In genomic region chr12:65464246-65464645, GRCm38 (mm10) we compare ENCODE assay signal across 24 mouse cellular contexts.
"Had no signal": no experiment of that assay in that cellular context is flagged by ENCODE, and none has a peak within 500 bp of the region (broad histone marks: within the 10 kb centered on the region; RNA-seq: fewer than 3 reads in every experiment).

No protein-coding gene starts in this region.

- ATAC-seq: hindbrain, embryonic 16.5 days; inflammation-experienced regulatory T-cells, adult 6 months had no signal

- H3K27ac ChIP-seq: gastrocnemius, adult 2 months; heart, embryonic 10.5 days; hindbrain, embryonic 10.5 days; hindbrain, embryonic 12.5 days; hindbrain, embryonic 14.5 days; limb, embryonic 12.5 days; liver, embryonic 13.5 days had no signal

- H3K4me1 ChIP-seq: heart, embryonic 10.5 days; heart, embryonic 12.5 days; hindbrain, embryonic 10.5 days; hindbrain, embryonic 12.5 days; limb, embryonic 12.5 days; liver, embryonic 13.5 days had no signal

- H3K4me2 ChIP-seq: heart, embryonic 12.5 days; hindbrain, embryonic 12.5 days; hindbrain, embryonic 14.5 days; limb, embryonic 12.5 days; liver, embryonic 11.5 days; liver, embryonic 13.5 days had no signal

- DNase-seq: gastrocnemius, adult 2 months; gastrocnemius, postnatal 10 days; gastrocnemius, postnatal 25 days; heart, adult 18-20 months; heart, postnatal 10 days; heart, postnatal 4 days; kidney, adult 11 months; kidney, adult 9 months; kidney, postnatal 14 days; kidney, postnatal 36 days; layer of hippocampus, adult 9-11 months; layer of hippocampus, postnatal 36 days; left cerebral cortex, postnatal 4 days; liver; liver, embryonic 13.5 days had no signal

- H3K9me3 ChIP-seq: heart, embryonic 10.5 days; heart, embryonic 12.5 days; hindbrain, embryonic 10.5 days; hindbrain, embryonic 12.5 days; limb, embryonic 12.5 days; liver, embryonic 13.5 days had no signal

- H3K4me3 ChIP-seq: gastrocnemius, adult 2 months; heart, embryonic 10.5 days; heart, embryonic 12.5 days; hindbrain, embryonic 10.5 days; hindbrain, embryonic 12.5 days; limb, embryonic 12.5 days; liver, embryonic 13.5 days had no signal

- H3K27me3 ChIP-seq: heart, embryonic 12.5 days; hindbrain, embryonic 12.5 days; limb, embryonic 12.5 days; liver, embryonic 13.5 days had no signal

- H3K9ac ChIP-seq: heart, embryonic 12.5 days; hindbrain, embryonic 12.5 days; hindbrain, embryonic 14.5 days; limb, embryonic 12.5 days; liver, embryonic 13.5 days had no signal

- H3K36me3 ChIP-seq: heart, embryonic 10.5 days; heart, embryonic 12.5 days; hindbrain, embryonic 10.5 days; hindbrain, embryonic 12.5 days; limb, embryonic 12.5 days; liver, embryonic 13.5 days had no signal
